Mouse (Mus musculus) induced T-regulatory cell, adult 2 months (primary cell): ENCODE results near the gene Apoa1.

Source experiments
- DNase-seq: peaks from one replicate; pipeline ENCODE4 v3.0.0-alpha.2; 2012; ENCODE audit warnings: low read depth

The Apoa1 gene

GRCm38 (mm10) chr9:46228491-46228890 lies at the start of gene Apoa1:
Gene Apoa1 (plus strand): TSS chr9:46228580.
- no peak for DNase-seq

- DNase-seq: no peak
These were observed 49.8 kb upstream of the Apoa1 start for GRCm38 (mm10) chr9:46178595-46178994.

GRCm38 (mm10) chr9:46181297-46181696 lies 47.1 kb upstream of the Apoa1 start:
- DNase-seq: no peak

GRCm38 (mm10) chr9:46184542-46184941 lies 43.8 kb upstream of the Apoa1 start:
- no peak for DNase-seq

- peak; percentile 81 for DNase-seq
These were observed 43.2 kb upstream of the Apoa1 start for GRCm38 (mm10) chr9:46185191-46185590.

- DNase-seq: peak; percentile 57
These were observed 42.0 kb upstream of the Apoa1 start for GRCm38 (mm10) chr9:46186387-46186786.

GRCm38 (mm10) chr9:46188370-46188769 lies 40.0 kb upstream of the Apoa1 start:
- no peak for DNase-seq

GRCm38 (mm10) chr9:46188956-46189355 lies 39.4 kb upstream of the Apoa1 start:
- DNase-seq: no peak

- no peak for DNase-seq
These were observed 39.0 kb upstream of the Apoa1 start for GRCm38 (mm10) chr9:46189381-46189780.

GRCm38 (mm10) chr9:46191234-46191633 lies 37.1 kb upstream of the Apoa1 start:
- DNase-seq: no peak

GRCm38 (mm10) chr9:46191644-46192043 lies 36.7 kb upstream of the Apoa1 start:
- peak; percentile 76 for DNase-seq

GRCm38 (mm10) chr9:46192642-46193041 lies 35.7 kb upstream of the Apoa1 start:
- no peak for DNase-seq

- DNase-seq: no peak
These were observed 33.6 kb upstream of the Apoa1 start for GRCm38 (mm10) chr9:46194809-46195208.

- DNase-seq: no peak
These were observed 31.6 kb upstream of the Apoa1 start for GRCm38 (mm10) chr9:46196699-46197169.

- no peak for DNase-seq
These were observed 29.9 kb upstream of the Apoa1 start for GRCm38 (mm10) chr9:46198461-46198860.

- DNase-seq: no peak
These were observed 29.4 kb upstream of the Apoa1 start for GRCm38 (mm10) chr9:46198936-46199335.

- DNase-seq: no peak
These were observed 28.8 kb upstream of the Apoa1 start for GRCm38 (mm10) chr9:46199609-46200008.

- no peak for DNase-seq
These were observed 21.4 kb upstream of the Apoa1 start for GRCm38 (mm10) chr9:46206834-46207500.

- DNase-seq: no peak
These were observed 20.9 kb upstream of the Apoa1 start for GRCm38 (mm10) chr9:46207501-46207869.

- no peak for DNase-seq
These were observed 19.9 kb upstream of the Apoa1 start for GRCm38 (mm10) chr9:46208401-46208974.

GRCm38 (mm10) chr9:46210473-46210872 lies 17.9 kb upstream of the Apoa1 start:
- DNase-seq: no peak

GRCm38 (mm10) chr9:46214276-46214675 lies 14.1 kb upstream of the Apoa1 start:
- DNase-seq: no peak

GRCm38 (mm10) chr9:46214946-46215337 lies 13.4 kb upstream of the Apoa1 start:
- no peak for DNase-seq
